Comparison of ENCODE assay signal across 27 mouse cellular contexts in genomic region chr13:94106431-94106830, GRCm38 (mm10). TPM values are rescaled to one million over a fixed set of nuclear protein-coding genes. Genes with fewer than 3 reads are reported as not detected.
DNase-seq lines count a peak whose midpoint lies in the region; ATAC-seq and TF ChIP-seq lines count a peak whose summit lies in the region.
"Had no signal": no experiment of that assay in that cellular context is flagged by ENCODE, and none has a peak within 500 bp of the region (broad histone marks: within the 10 kb centered on the region; RNA-seq: fewer than 3 reads in every experiment).

No protein-coding gene starts in this region.

- WGBS in embryonic facial prominence, embryonic 13.5 days, result 66% methylated on average over 8 of the region's 8 CpGs
- WGBS in embryonic facial prominence, embryonic 10.5 days, result 91% methylated on average over 8 of the region's 8 CpGs
- WGBS in lung, embryonic 16.5 days, result 63% methylated on average over 8 of the region's 8 CpGs
- 45% methylated on average over 8 of the region's 8 CpGs for WGBS in limb, embryonic 14.5 days
- WGBS in liver, postnatal 0 days (ENCODE audit: insufficient replicate concordance), result 77% methylated on average over 8 of the region's 8 CpGs

- no peak overlapping the region for H3K4me2 ChIP-seq in embryonic facial prominence, embryonic 13.5 days
- H3K4me2 ChIP-seq in lung, embryonic 16.5 days (ENCODE audit: low read depth, low read length), result no peak overlapping the region
- 0 out of 2 replicates have a peak overlapping the region, but pooled peaks have one; percentile 2 for H3K4me2 ChIP-seq in limb, embryonic 14.5 days (replicated peaks; ENCODE audit: low read depth, low read length, severe bottlenecking)
- no peak overlapping the region for H3K4me2 ChIP-seq in liver, postnatal 0 days (ENCODE audit: low read depth, low read length)
- H3K4me2 ChIP-seq: forebrain, embryonic 15.5 days; heart, embryonic 11.5 days; hindbrain, embryonic 12.5 days; intestine, embryonic 15.5 days; liver, embryonic 11.5 days; midbrain, embryonic 11.5 days; neural tube, embryonic 12.5 days had no signal

- H3K36me3 ChIP-seq in embryonic facial prominence, embryonic 13.5 days, result peaks cover 3% of the 10 kb centered on the region; the same call in 1 of the 2 replicates
- H3K36me3 ChIP-seq in embryonic facial prominence, embryonic 10.5 days (replicated peaks), result peaks cover 13% of the 10 kb centered on the region
- H3K36me3 ChIP-seq in lung, embryonic 16.5 days (ENCODE audit: control insufficient read depth, insufficient read depth, low read length), result peaks cover 3% of the 10 kb centered on the region
- H3K36me3 ChIP-seq in limb, embryonic 14.5 days (ENCODE audit: control insufficient read depth, insufficient read depth, low read length), result no peaks in the 10 kb centered on the region; the same call in 1 of the 2 replicates
- H3K36me3 ChIP-seq in liver, postnatal 0 days (replicated peaks; ENCODE audit: insufficient read depth, low read length), result no peaks in the 10 kb centered on the region
- H3K36me3 ChIP-seq: forebrain, embryonic 15.5 days; G1E; hindbrain, embryonic 12.5 days; intestine, embryonic 15.5 days; neural tube, embryonic 12.5 days had no signal

- DNase-seq in embryonic facial prominence, embryonic 10.5 days (ENCODE audit: low spot score), result no peak
- DNase-seq in lung, postnatal 4 days, result no peak
- peak; percentile 63 for DNase-seq in limb, embryonic 14.5 days (ENCODE audit: low spot score)
- DNase-seq in frontal cortex, adult 2 months (ENCODE audit: extremely low spot score in 1 of 2, low spot score in 1 of 2), result no peak
- DNase-seq in liver, postnatal 0 days, result no peak
- DNase-seq: adrenal gland, postnatal 10 days; cerebellum, adult 18-20 months; cerebellum, postnatal 10 days; heart, postnatal 36 days; kidney, adult 2 months; kidney, postnatal 36 days; right cerebral cortex, postnatal 4 days had no signal

- peaks cover 72% of the 10 kb centered on the region for H3K4me1 ChIP-seq in embryonic facial prominence, embryonic 13.5 days
- H3K4me1 ChIP-seq in embryonic facial prominence, embryonic 10.5 days, result peaks cover 26% of the 10 kb centered on the region
- H3K4me1 ChIP-seq in lung, embryonic 16.5 days (replicated peaks; ENCODE audit: control insufficient read depth, insufficient read depth, low read length), result peaks cover 21% of the 10 kb centered on the region
- peaks cover 3% of the 10 kb centered on the region for H3K4me1 ChIP-seq in brown adipose tissue, adult 24 weeks (ENCODE audit: control insufficient read depth, insufficient read depth, insufficient read length, low read length)
- peaks cover 48% of the 10 kb centered on the region for H3K4me1 ChIP-seq in limb, embryonic 14.5 days (ENCODE audit: control insufficient read depth, insufficient read depth, low read length)
- H3K4me1 ChIP-seq in liver, postnatal 0 days (ENCODE audit: insufficient read depth), result peaks cover 8% of the 10 kb centered on the region; the same call in 1 of the 2 replicates
- H3K4me1 ChIP-seq: hindbrain, embryonic 12.5 days; neural tube, embryonic 12.5 days had no signal

- no peaks in the 10 kb centered on the region for H3K27me3 ChIP-seq in embryonic facial prominence, embryonic 13.5 days
- no peaks in the 10 kb centered on the region for H3K27me3 ChIP-seq in embryonic facial prominence, embryonic 10.5 days (replicated peaks; ENCODE audit: low read depth, poor library complexity, severe bottlenecking)
- H3K27me3 ChIP-seq in lung, embryonic 16.5 days (ENCODE audit: control insufficient read depth, insufficient read depth, low read depth, low read length), result no peaks in the 10 kb centered on the region
- H3K27me3 ChIP-seq in limb, embryonic 14.5 days (ENCODE audit: control insufficient read depth, insufficient read depth, low read length), result no peaks in the 10 kb centered on the region
- H3K27me3 ChIP-seq in liver, postnatal 0 days (ENCODE audit: insufficient read depth, low read length), result no peaks in the 10 kb centered on the region
- H3K27me3 ChIP-seq: forebrain, embryonic 15.5 days; hindbrain, embryonic 12.5 days; intestine, embryonic 15.5 days; neural tube, embryonic 12.5 days had no signal

- TF ChIP-seq CTCF in liver, postnatal 0 days (IDR thresholded peaks at IDR 0.05; ENCODE audit: low read depth), result no peak

- TF ChIP-seq EP300 in liver, postnatal 0 days (IDR thresholded peaks at IDR 0.05; ENCODE audit: low read depth), result no peak

- TF ChIP-seq POLR2A in limb, embryonic 14.5 days (IDR thresholded peaks at IDR 0.05; ENCODE audit: borderline replicate concordance, extremely low read depth, insufficient read depth, insufficient read length), result no peak

- H3K4me3 ChIP-seq in embryonic facial prominence, embryonic 13.5 days, result no peak overlapping the region
- H3K4me3 ChIP-seq in embryonic facial prominence, embryonic 10.5 days, result no peak overlapping the region
- H3K4me3 ChIP-seq in lung, embryonic 16.5 days (ENCODE audit: low read length), result no peak overlapping the region
- H3K4me3 ChIP-seq in brown adipose tissue, adult 24 weeks (ENCODE audit: insufficient read depth, low read depth, low read length), result peak overlapping the region; percentile 37
- no peak overlapping the region for H3K4me3 ChIP-seq in limb, embryonic 14.5 days (replicated peaks; ENCODE audit: low read length)
- H3K4me3 ChIP-seq in liver, postnatal 0 days (ENCODE audit: low read depth, low read length), result no peak overlapping the region
- H3K4me3 ChIP-seq: forebrain, embryonic 10.5 days; forebrain, embryonic 15.5 days; hindbrain, embryonic 12.5 days; intestine, embryonic 15.5 days; myocyte; neural tube, embryonic 12.5 days had no signal

- H3K9ac ChIP-seq in embryonic facial prominence, embryonic 13.5 days, result no peak overlapping the region
- H3K9ac ChIP-seq in lung, embryonic 16.5 days (ENCODE audit: low read length), result no peak overlapping the region
- no peak overlapping the region for H3K9ac ChIP-seq in limb, embryonic 14.5 days (ENCODE audit: low read depth, low read length, severe bottlenecking)
- no peak overlapping the region for H3K9ac ChIP-seq in liver, postnatal 0 days (replicated peaks)
- H3K9ac ChIP-seq: forebrain, embryonic 15.5 days; hindbrain, embryonic 12.5 days; intestine, embryonic 15.5 days; neural tube, embryonic 12.5 days had no signal

- peak overlapping the region; percentile 49 for H3K27ac ChIP-seq in embryonic facial prominence, embryonic 13.5 days
- no peak overlapping the region for H3K27ac ChIP-seq in embryonic facial prominence, embryonic 10.5 days (replicated peaks)
- H3K27ac ChIP-seq in lung, embryonic 16.5 days (ENCODE audit: low read length), result peak overlapping the region; percentile 16; the same call in 1 of the 2 replicates
- no peak overlapping the region for H3K27ac ChIP-seq in brown adipose tissue, adult 24 weeks (replicated peaks; ENCODE audit: low read depth, low read length)
- H3K27ac ChIP-seq in limb, embryonic 14.5 days (replicated peaks; ENCODE audit: low read depth, low read length), result peak overlapping the region; percentile 70
- H3K27ac ChIP-seq in liver, postnatal 0 days (ENCODE audit: low read depth), result no peak overlapping the region
- H3K27ac ChIP-seq: forebrain, embryonic 10.5 days; forebrain, embryonic 15.5 days; hindbrain, embryonic 12.5 days; hindbrain, postnatal 0 days; intestine, embryonic 15.5 days; neural tube, embryonic 12.5 days had no signal

- H3K9me3 ChIP-seq in embryonic facial prominence, embryonic 13.5 days, result no peaks in the 10 kb centered on the region
- H3K9me3 ChIP-seq in embryonic facial prominence, embryonic 10.5 days, result no peaks in the 10 kb centered on the region
- H3K9me3 ChIP-seq in lung, embryonic 16.5 days (ENCODE audit: control insufficient read depth, low read length), result no peaks in the 10 kb centered on the region
- H3K9me3 ChIP-seq in limb, embryonic 14.5 days (ENCODE audit: control insufficient read depth, low read length), result no peaks in the 10 kb centered on the region
- H3K9me3 ChIP-seq in liver, postnatal 0 days (ENCODE audit: low read length), result no peaks in the 10 kb centered on the region
- H3K9me3 ChIP-seq: forebrain, embryonic 10.5 days; forebrain, embryonic 15.5 days; G1E; hindbrain, embryonic 12.5 days; intestine, embryonic 15.5 days; neural tube, embryonic 12.5 days had no signal

- ATAC-seq in embryonic facial prominence, embryonic 13.5 days (ENCODE audit: insufficient number of reproducible peaks, insufficient read depth, low FRiP score, low TSS enrichment, low read depth), result no peak
- ATAC-seq in lung, embryonic 16.5 days (ENCODE audit: low read depth), result no peak
- ATAC-seq in limb, embryonic 14.5 days (ENCODE audit: low FRiP score, low read depth), result 0 out of 2 replicates have a peak, but pooled peaks have one; percentile 32
- no peak for ATAC-seq in liver, postnatal 0 days
- ATAC-seq: forebrain, embryonic 15.5 days; hindbrain, postnatal 0 days; midbrain, embryonic 16.5 days had no signal

RNA-seq across cellular contexts. Expression of gene Lhfpl2, which starts 48.8 kb away (rescaled TPM):
- 59.2 and 60.6 TPM in 2 replicates for polyA plus RNA-seq in embryonic facial prominence, embryonic 13.5 days (2015; fragmentation: Nextera tagmentation; extraction: Ambion mirVana)
- polyA plus RNA-seq in embryonic facial prominence, embryonic 10.5 days (2016; fragmentation: Nextera tagmentation; extraction: Ambion mirVana), result 31.1 and 34.2 TPM in 2 replicates
- polyA plus RNA-seq in lung, embryonic 16.5 days (2015; fragmentation: Nextera tagmentation; extraction: Ambion mirVana), result 53.1 and 54.1 TPM in 2 replicates
- 4.3 and 6.5 TPM in 2 replicates for polyA plus RNA-seq in brown adipose tissue, adult 24 weeks (2012; ENCODE audit: insufficient read depth, insufficient read length, missing spikeins)
- polyA plus RNA-seq in limb, embryonic 14.5 days (2012; rRNA removed), result 60.5 and 82.1 TPM in 2 replicates
- 69.4 and 71.9 TPM in 2 replicates for polyA plus RNA-seq in limb, embryonic 14.5 days (2014; fragmentation: Nextera tagmentation; extraction: Ambion mirVana)
- polyA plus RNA-seq in frontal cortex, adult 2 months (2012; rRNA removed), result 15.1 and 17.1 TPM in 2 replicates
- 4.3 and 4.6 TPM in 2 replicates for polyA plus RNA-seq in liver, postnatal 0 days (2015; fragmentation: Nextera tagmentation; extraction: Ambion mirVana)
- polyA plus RNA-seq: G1E had no signal

Comparison
In these comparisons a context has a peak if more than half of its experiments do, and no peak if none do; other contexts are left out.
1. H3K27ac ChIP-seq: peak in embryonic facial prominence, embryonic 13.5 days (single experiment), lung, embryonic 16.5 days (single experiment) and limb, embryonic 14.5 days (single experiment); none in embryonic facial prominence, embryonic 10.5 days (single experiment), brown adipose tissue, adult 24 weeks (single experiment) and liver, postnatal 0 days (single experiment).